Mouse (Mus musculus): ENCODE measurements around the gene Mydgf. TPM values are rescaled to one million over a fixed set of nuclear protein-coding genes. Genes with fewer than 3 reads are reported as not detected.

Mydgf gene
- polyA plus RNA-seq, 1 experiment: 45.0 TPM

- WGBS: 7% methylated on average over 11 of the region's 11 CpGs
- Histone ChIP-seq H3K27ac (ENCODE audit: insufficient read depth, low read length) (peak overlapping the region; percentile 59; the same call in 1 of the 2 replicates), H3K4me3 (replicated peaks; ENCODE audit: insufficient read depth, low read depth, low read length) (no peak overlapping the region), H3K27me3 (ENCODE audit: control insufficient read depth, insufficient read depth, low read length) (no peaks in the 10 kb centered on the region), H3K4me1 (ENCODE audit: control insufficient read depth, insufficient read depth, low read length) (no peaks in the 10 kb centered on the region)
- peak; percentile 37 to 44 for DNase-seq
- TF ChIP-seq POLR2A (IDR thresholded peaks at IDR 0.05; ENCODE audit: borderline replicate concordance, insufficient read depth, low read length) (no peak), CTCF (IDR thresholded peaks at IDR 0.05; ENCODE audit: borderline replicate concordance, insufficient read depth, low read depth, low read length) (no peak)
These were observed 1.8 kb upstream of the Mydgf start for GRCm38 (mm10) chr17:56185281-56186141.

DNA sequence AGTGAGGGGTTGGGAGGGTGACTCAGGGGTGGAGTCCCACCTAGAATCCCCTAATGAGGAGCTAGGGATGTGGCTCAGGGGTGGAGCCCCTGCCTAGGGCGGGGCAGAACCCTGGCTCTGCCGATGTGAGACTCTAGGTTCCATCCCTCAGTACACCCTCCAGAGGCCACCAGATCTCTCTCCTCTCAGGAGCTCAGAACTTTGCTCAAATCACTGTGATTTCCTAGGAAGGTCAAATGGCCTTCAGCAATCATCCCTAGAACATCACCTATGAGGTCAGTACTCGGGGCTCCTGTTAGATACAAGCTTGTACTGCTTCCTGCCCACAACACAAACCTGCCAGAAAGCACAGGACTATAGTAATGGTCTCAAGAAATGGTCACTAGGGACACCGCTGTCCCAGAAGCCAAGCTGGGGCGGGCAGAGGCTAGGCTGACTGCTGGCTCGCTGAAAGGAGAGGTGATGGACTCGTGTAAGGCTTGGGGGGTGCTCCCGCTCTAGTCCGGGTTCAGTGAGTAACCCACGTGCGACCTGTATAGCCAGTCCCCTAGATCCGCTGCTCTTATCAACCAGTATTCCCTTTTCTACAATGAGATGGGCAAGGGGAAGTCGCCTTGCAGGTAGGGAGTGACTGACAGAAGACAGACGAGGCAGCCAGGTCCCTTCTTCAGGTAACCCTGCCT lies 604 bp downstream of the Mydgf start:
- DNase-seq: no peak
- no peak for TF ChIP-seq POLR2A (IDR thresholded peaks at IDR 0.05; ENCODE audit: borderline replicate concordance, insufficient read depth, low read length)
- H3K27me3 ChIP-seq (ENCODE audit: control insufficient read depth, insufficient read depth, low read length): no peaks in the 10 kb centered on the region
- peak overlapping the region; percentile 88 for H3K4me3 ChIP-seq (replicated peaks; ENCODE audit: insufficient read depth, low read depth, low read length)
- WGBS: 3% methylated on average over 14 of the region's 14 CpGs
- H3K27ac ChIP-seq (ENCODE audit: insufficient read depth, low read length): peak overlapping the region; percentile 49; the same call in 1 of the 2 replicates
- H3K4me1 ChIP-seq (ENCODE audit: control insufficient read depth, insufficient read depth, low read length): no peaks in the 10 kb centered on the region

- Histone ChIP-seq H3K4me1 (ENCODE audit: control insufficient read depth, insufficient read depth, low read length) (no peaks in the 10 kb centered on the region), H3K27me3 (ENCODE audit: control insufficient read depth, insufficient read depth, low read length) (no peaks in the 10 kb centered on the region), H3K27ac (ENCODE audit: insufficient read depth, low read length) (no peak overlapping the region), H3K4me3 (replicated peaks; ENCODE audit: insufficient read depth, low read depth, low read length) (no peak overlapping the region)
- no peak for DNase-seq
- TF ChIP-seq POLR2A (IDR thresholded peaks at IDR 0.05; ENCODE audit: borderline replicate concordance, insufficient read depth, low read length) (no peak), CTCF (IDR thresholded peaks at IDR 0.05; ENCODE audit: borderline replicate concordance, insufficient read depth, low read depth, low read length) (no peak)
- 100% methylated on average over 3 of the region's 3 CpGs for WGBS
These were observed 8.3 kb downstream of the Mydgf start for GRCm38 (mm10) chr17:56175416-56175815.

DNA sequence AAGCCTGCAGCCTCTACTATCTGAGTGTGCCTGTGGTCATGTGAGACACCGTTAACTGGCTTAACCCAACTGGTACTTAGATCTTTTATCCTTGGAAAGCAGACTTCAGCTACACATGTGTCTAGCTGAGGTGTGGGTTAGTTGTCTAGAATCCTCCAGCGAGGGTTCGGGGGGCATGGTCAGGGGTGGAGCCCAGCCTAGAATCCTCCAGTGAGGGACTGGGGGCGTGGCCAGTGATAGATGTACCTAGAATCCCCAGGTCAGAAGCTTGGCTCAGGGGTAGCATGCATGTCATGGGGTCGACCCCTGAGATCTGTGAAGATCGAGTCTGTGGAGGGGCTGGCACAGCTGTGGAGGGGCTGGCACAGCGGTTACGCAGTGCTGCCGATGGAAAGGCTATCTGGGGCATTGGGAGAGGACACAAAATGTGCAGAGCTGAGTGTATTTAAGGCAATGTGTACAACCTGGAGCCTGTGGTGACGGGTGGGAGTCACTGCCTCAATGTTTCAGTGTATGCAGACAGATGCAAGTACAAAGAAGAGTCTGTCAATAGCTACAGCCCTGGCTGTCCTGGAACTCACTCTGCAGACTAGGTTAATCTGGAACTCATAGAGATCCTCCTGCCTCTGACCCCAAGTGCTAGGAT lies 10.2 kb downstream of the Mydgf start:
- no peak for TF ChIP-seq POLR2A (IDR thresholded peaks at IDR 0.05; ENCODE audit: borderline replicate concordance, insufficient read depth, low read length)
- no peak for TF ChIP-seq CTCF (IDR thresholded peaks at IDR 0.05; ENCODE audit: borderline replicate concordance, insufficient read depth, low read depth, low read length)
- no peaks in the 10 kb centered on the region for H3K27me3 ChIP-seq (ENCODE audit: control insufficient read depth, insufficient read depth, low read length)
- WGBS: 59% methylated on average over 10 of the region's 10 CpGs
- no peak overlapping the region for H3K4me3 ChIP-seq (replicated peaks; ENCODE audit: insufficient read depth, low read depth, low read length)
- H3K4me1 ChIP-seq (ENCODE audit: control insufficient read depth, insufficient read depth, low read length): no peaks in the 10 kb centered on the region
- DNase-seq: no peak
- H3K27ac ChIP-seq (ENCODE audit: insufficient read depth, low read length): no peak overlapping the region

DNA sequence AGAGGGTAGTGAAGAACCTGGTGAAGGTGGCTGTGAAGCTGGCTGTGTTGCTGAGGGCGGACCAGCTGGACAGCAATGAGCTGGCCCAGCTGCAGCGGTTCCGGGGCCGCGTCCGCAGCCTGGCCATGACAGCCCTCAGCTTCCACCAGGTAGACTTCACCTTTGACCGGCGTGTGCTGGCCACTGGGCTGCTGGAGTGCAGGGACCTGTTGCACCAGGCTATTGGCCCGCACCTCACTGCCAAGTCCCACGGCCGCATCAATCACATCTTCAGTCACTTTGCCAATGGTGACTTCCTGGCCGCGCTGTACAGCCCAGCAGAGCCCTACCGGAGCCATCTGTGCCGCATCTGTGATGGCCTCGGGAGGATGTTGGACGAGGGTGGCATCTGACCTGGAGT lies 11.8 kb downstream of the Mydgf start:
- H3K4me1 ChIP-seq (ENCODE audit: control insufficient read depth, insufficient read depth, low read length): no peaks in the 10 kb centered on the region
- no peak for TF ChIP-seq POLR2A (IDR thresholded peaks at IDR 0.05; ENCODE audit: borderline replicate concordance, insufficient read depth, low read length)
- TF ChIP-seq CTCF (IDR thresholded peaks at IDR 0.05; ENCODE audit: borderline replicate concordance, insufficient read depth, low read depth, low read length): no peak
- H3K27me3 ChIP-seq (ENCODE audit: control insufficient read depth, insufficient read depth, low read length): no peaks in the 10 kb centered on the region
- no peak for DNase-seq
- H3K27ac ChIP-seq (ENCODE audit: insufficient read depth, low read length): no peak overlapping the region
- no peak overlapping the region for H3K4me3 ChIP-seq (replicated peaks; ENCODE audit: insufficient read depth, low read depth, low read length)
- WGBS: 58% methylated on average over 17 of the region's 17 CpGs

DNA sequence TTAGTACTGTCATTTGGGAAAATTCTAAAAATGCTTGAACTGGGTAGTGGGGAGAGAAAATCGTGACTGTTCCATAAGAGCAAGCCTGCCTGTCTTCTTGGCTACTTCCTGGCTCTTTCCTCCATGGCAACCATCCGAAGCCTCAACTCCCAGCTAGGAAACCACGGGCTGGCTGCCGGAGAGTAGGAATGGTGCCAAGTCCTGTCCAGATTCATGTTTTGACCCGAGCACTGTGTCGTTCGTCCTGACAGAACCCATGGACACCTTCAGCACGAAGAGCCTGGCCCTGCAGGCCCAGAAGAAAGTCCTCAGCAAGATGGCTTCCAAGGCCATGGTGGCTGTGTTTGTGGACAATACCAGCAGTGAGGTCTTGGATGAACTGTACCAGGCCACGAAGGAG lies 12.3 kb downstream of the Mydgf start:
- 15% methylated on average over 9 of the region's 9 CpGs for WGBS
- Histone ChIP-seq H3K27ac (ENCODE audit: insufficient read depth, low read length) (no peak overlapping the region), H3K4me1 (ENCODE audit: control insufficient read depth, insufficient read depth, low read length) (no peaks in the 10 kb centered on the region), H3K27me3 (ENCODE audit: control insufficient read depth, insufficient read depth, low read length) (no peaks in the 10 kb centered on the region), H3K4me3 (replicated peaks; ENCODE audit: insufficient read depth, low read depth, low read length) (no peak overlapping the region)
- DNase-seq: no peak
- no peak for TF ChIP-seq CTCF (IDR thresholded peaks at IDR 0.05; ENCODE audit: borderline replicate concordance, insufficient read depth, low read depth, low read length)
- TF ChIP-seq POLR2A (IDR thresholded peaks at IDR 0.05; ENCODE audit: borderline replicate concordance, insufficient read depth, low read length): no peak

GRCm38 (mm10) chr17:56170636-56171035 lies 13.1 kb downstream of the Mydgf start:
- no peak for TF ChIP-seq POLR2A (IDR thresholded peaks at IDR 0.05; ENCODE audit: borderline replicate concordance, insufficient read depth, low read length)
- TF ChIP-seq CTCF (IDR thresholded peaks at IDR 0.05; ENCODE audit: borderline replicate concordance, insufficient read depth, low read depth, low read length): no peak
- 26% methylated on average over 10 of the region's 10 CpGs for WGBS
- Histone ChIP-seq H3K27ac (ENCODE audit: insufficient read depth, low read length) (no peak overlapping the region), H3K4me3 (replicated peaks; ENCODE audit: insufficient read depth, low read depth, low read length) (no peak overlapping the region), H3K27me3 (ENCODE audit: control insufficient read depth, insufficient read depth, low read length) (no peaks in the 10 kb centered on the region), H3K4me1 (ENCODE audit: control insufficient read depth, insufficient read depth, low read length) (no peaks in the 10 kb centered on the region)
- no peak for DNase-seq
